Mouse (Mus musculus): Measurements from ENCODE around the gene Hs3st3a1. TPM values are rescaled to one million over a fixed set of nuclear protein-coding genes. Genes with fewer than 3 reads are reported as not detected.

Gene Hs3st3a1
- polyA plus RNA-seq, 1 experiment from 2014 or later: 0.11 TPM

DNA sequence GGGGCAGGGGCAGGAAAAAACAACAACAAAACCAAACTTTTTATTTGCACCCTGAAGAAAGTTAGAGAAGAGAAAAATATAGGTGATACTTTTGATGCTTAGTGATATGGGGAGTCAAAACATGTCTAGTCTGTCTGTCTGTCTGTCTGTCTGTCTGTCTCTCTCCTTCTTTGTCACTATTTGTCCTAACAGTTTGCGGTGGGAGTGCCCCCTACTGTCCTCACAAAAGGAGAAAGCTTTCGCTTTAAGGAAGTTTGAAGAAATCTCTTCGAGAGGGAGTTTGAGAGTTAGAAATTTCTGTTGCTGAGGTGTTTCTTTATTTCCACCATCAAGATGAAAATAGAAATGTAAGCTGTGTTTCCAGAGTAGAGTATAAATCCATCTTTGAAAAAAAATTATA is 3.8 kb downstream of the Hs3st3a1 start:
- Histone ChIP-seq H3K4me3 (no peak overlapping the region), H3K27ac (replicated peaks) (no peak overlapping the region), H3K9me3 (no peaks in the 10 kb centered on the region), H3K4me2 (replicated peaks) (no peak overlapping the region), H3K9ac (replicated peaks) (no peak overlapping the region), H3K4me1 (peaks cover 23% of the 10 kb centered on the region), H3K27me3 (peaks cover 50% of the 10 kb centered on the region), H3K36me3 (no peaks in the 10 kb centered on the region)
- no peak for ATAC-seq (replicated peaks)
- WGBS: 27% methylated on average over 3 of the region's 3 CpGs

DNA sequence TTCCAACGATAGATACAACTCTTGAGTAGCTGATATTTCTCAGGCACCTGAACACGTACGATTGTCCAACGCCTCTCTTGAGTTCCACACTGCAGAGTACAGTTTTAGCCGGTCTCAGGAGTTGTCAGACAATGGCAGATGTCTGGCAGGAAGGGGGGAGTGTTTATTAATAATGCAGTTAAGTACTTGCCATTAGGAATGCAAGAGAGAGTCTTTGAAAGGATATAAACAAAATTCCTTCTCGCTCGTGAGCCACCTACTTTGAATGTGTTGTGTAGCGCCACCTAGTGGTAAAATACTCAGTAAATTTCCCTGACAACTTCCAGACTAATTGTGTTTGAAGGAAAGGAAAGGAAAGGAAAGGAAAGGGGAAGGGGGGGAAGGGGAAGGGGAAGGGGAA is 7.0 kb downstream of the Hs3st3a1 start:
- H3K9ac ChIP-seq (replicated peaks): no peak overlapping the region
- H3K4me2 ChIP-seq (replicated peaks): no peak overlapping the region
- H3K36me3 ChIP-seq: no peaks in the 10 kb centered on the region
- no peak overlapping the region for H3K27ac ChIP-seq (replicated peaks)
- no peak overlapping the region for H3K4me3 ChIP-seq
- H3K27me3 ChIP-seq: peaks cover 37% of the 10 kb centered on the region
- H3K9me3 ChIP-seq: no peaks in the 10 kb centered on the region
- WGBS: 28% methylated on average over 8 of the region's 8 CpGs
- 0 out of 2 replicates have a peak, but pooled peaks cover 4% of the 10 kb centered on the region for H3K4me1 ChIP-seq
- ATAC-seq (replicated peaks): no peak

DNA sequence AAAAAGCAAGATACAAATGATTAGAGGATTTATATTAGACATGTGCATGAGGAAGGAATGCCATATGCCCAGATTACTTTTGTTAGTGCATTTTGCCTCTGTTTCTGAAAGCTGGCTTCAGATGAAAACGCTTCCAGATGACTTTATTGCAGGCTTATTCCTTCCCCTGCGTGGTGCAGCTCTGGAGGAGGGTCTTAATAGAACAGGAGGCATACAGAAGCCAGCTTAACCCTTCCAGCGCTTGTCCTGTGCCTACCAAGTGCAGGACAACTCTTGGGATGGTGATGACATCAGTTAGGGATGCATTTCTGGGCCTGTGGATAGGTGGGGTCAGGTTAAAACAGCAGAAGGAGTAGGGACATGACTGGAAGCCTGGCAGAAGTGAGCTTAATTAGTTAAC is 7.6 kb downstream of the Hs3st3a1 start:
- Histone ChIP-seq H3K9me3 (no peaks in the 10 kb centered on the region), H3K36me3 (no peaks in the 10 kb centered on the region), H3K27ac (replicated peaks) (no peak overlapping the region), H3K4me2 (replicated peaks) (no peak overlapping the region), H3K27me3 (peaks cover 34% of the 10 kb centered on the region), H3K4me1 (0 out of 2 replicates have a peak, but pooled peaks cover 4% of the 10 kb centered on the region), H3K4me3 (no peak overlapping the region), H3K9ac (replicated peaks) (no peak overlapping the region)
- ATAC-seq (replicated peaks): no peak
- 37% methylated on average over 3 of the region's 3 CpGs for WGBS

DNA sequence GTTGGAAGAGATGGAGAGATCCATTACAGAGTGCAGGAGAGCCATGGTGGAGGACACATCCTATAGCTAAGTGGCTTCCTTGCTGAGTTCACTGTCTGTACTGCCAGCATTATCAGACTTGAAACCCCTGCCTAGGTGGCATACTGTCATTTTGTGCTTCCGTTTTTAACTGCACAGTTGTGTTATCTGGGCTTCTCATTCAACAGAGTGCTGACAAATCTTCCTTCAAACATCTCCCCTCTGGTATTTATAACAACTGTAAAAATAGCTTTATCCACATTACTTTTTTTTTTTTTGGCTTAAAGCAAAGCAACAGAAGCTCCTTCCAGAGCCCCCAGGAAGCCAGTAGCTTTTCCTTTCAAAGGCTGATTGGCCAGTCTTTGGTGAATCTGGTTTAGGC is 10.1 kb downstream of the Hs3st3a1 start:
- no peaks in the 10 kb centered on the region for H3K36me3 ChIP-seq
- H3K9me3 ChIP-seq: no peaks in the 10 kb centered on the region
- WGBS: 83% methylated on average over 1 of the region's 1 CpGs

DNA sequence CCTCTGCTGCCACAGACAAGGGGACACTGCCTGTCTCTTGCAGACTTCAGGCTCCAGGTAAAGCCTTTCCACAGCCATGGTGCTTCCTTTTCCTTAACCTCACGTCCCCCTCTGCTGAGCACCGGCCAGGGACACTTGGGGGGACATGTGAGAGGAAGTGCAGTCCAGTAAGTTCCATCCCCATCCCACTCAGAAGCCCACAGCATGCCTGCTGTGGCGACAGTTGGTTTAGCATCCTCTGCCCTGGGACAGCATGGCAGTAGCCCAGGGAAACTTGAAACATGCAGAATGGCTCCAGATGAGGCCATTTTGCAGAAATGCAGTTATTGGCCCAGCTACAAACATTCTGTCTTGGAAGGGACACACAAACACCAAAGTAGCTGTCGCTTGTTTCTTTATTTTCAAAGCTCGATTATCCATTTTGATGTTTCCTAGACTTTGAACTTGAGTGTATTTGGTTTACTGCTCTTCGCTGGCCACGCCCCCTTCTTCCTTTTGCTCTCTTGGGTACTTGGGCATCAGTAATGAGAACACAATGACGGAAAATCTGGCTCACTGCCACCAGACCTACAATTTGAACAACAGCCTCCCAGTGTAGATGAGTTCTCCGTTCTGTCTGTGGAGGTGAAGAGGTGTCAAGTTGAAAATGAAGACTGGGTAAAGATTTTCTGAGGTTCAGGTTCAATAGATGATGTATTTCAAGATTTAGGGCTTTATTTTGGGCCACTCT is 13.6 kb downstream of the Hs3st3a1 start:
- peaks cover 9% of the 10 kb centered on the region; the same call in 1 of the 2 replicates for H3K4me1 ChIP-seq
- 0 out of 2 replicates have a peak, but pooled peaks cover 3% of the 10 kb centered on the region for H3K27me3 ChIP-seq
- no peak overlapping the region for H3K4me2 ChIP-seq (replicated peaks)
- ATAC-seq (replicated peaks): no peak
- no peak overlapping the region for H3K27ac ChIP-seq (replicated peaks)
- WGBS: 42% methylated on average over 9 of the region's 9 CpGs
- no peak overlapping the region for H3K4me3 ChIP-seq
- H3K9ac ChIP-seq (replicated peaks): no peak overlapping the region
- no peaks in the 10 kb centered on the region for H3K36me3 ChIP-seq
- H3K9me3 ChIP-seq: no peaks in the 10 kb centered on the region

More for the DNA sequence above, 10.1 kb downstream of the Hs3st3a1 start:
- Histone ChIP-seq H3K27ac (replicated peaks) (no peak overlapping the region), H3K4me3 (no peak overlapping the region), H3K9ac (replicated peaks) (no peak overlapping the region), H3K4me1 (peaks cover 12% of the 10 kb centered on the region; the same call in 1 of the 2 replicates), H3K27me3 (peaks cover 12% of the 10 kb centered on the region), H3K4me2 (replicated peaks) (no peak overlapping the region)
- no peak for ATAC-seq (replicated peaks)

DNA sequence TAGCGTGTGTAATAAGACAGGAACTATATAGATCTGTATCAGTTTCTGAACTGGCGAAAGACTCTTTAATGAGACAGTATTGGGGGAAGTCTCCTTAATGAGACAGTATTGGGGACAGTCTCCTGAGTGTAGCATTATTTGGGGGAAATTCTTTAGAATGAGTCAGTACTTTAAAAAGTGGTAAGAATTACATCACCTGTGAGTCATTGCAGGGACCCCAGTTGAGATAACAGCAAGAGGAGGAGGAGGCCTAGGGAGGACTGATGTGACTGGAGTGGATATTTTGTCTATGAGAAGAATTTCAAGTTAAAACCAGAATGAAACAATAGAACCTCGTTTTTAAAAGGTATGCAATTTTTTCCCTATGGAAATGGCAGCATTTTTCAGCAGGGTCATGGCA is 26.6 kb downstream of the Hs3st3a1 start:
- ATAC-seq (replicated peaks): no peak
- Histone ChIP-seq H3K9ac (replicated peaks) (no peak overlapping the region), H3K36me3 (no peaks in the 10 kb centered on the region), H3K4me1 (no peaks in the 10 kb centered on the region), H3K9me3 (no peaks in the 10 kb centered on the region), H3K4me2 (replicated peaks) (no peak overlapping the region), H3K4me3 (no peak overlapping the region), H3K27ac (replicated peaks) (no peak overlapping the region), H3K27me3 (no peaks in the 10 kb centered on the region)
- 76% methylated on average over 3 of the region's 3 CpGs for WGBS

DNA sequence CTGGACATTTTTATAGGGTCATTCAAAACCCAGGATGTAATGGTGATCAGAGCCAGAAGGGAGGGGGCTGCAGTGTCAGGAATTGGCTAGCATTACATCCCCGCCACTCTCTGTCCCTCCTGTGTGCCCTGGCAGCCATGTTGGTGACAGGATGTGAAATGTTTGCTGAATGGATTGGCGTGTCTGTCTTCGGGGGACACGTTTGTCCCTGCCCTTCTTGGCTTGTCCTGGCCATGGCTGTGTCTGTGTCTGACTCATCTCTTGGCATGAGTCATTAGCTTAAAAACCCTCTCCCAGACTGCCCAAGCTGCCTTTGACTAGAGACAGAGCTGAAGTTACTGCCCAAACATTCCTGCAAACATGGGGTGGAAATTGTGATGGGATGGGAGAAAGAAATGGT is 33.6 kb downstream of the Hs3st3a1 start:
- Histone ChIP-seq H3K4me3 (no peak overlapping the region), H3K27ac (replicated peaks) (no peak overlapping the region), H3K9ac (replicated peaks) (no peak overlapping the region), H3K36me3 (no peaks in the 10 kb centered on the region), H3K27me3 (no peaks in the 10 kb centered on the region), H3K9me3 (no peaks in the 10 kb centered on the region), H3K4me1 (no peaks in the 10 kb centered on the region), H3K4me2 (replicated peaks) (no peak overlapping the region)
- WGBS: 88% methylated on average over 4 of the region's 4 CpGs
- ATAC-seq (replicated peaks): no peak

DNA sequence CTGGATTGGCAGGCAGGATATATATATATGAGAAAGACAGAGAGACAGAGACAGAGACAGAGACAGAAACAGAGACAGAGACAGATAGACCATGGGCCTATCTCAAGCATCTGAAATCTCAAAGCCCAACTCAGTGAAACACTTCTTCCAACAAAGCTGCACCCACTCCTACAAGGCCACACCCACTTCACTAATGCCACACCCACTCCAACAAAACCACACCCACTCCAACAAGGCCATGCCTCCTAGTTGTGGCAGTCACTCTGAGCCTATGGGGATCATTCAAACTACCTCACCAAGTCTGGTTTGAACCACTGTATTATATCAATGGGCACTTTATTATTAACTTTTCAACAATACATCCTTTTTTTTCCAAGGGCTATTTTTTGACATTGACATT is 35.6 kb downstream of the Hs3st3a1 start:
- no peak for ATAC-seq (replicated peaks)
- Histone ChIP-seq H3K36me3 (no peaks in the 10 kb centered on the region), H3K27me3 (no peaks in the 10 kb centered on the region), H3K9ac (replicated peaks) (no peak overlapping the region), H3K9me3 (no peaks in the 10 kb centered on the region), H3K4me1 (no peaks in the 10 kb centered on the region), H3K4me2 (replicated peaks) (no peak overlapping the region), H3K4me3 (no peak overlapping the region), H3K27ac (replicated peaks) (no peak overlapping the region)

DNA sequence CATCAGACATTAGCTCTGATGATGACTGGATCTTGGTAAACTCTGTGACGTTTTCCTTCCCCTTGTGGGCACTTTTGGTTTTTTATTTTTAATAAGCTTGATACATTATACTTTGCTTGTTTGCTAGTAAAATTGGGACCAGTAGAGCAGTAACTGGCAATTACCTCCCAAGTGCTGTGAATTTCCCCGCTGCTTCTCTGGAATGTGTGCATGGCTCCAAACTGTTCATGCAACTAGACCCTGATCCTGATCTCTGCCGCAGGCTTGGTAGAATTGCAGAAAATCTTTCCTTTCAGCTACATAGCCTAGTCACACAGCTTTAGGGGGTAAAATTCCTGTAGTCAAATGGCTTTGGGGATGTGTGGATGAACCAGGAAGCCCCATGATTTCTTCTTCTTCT is 38.5 kb downstream of the Hs3st3a1 start:
- no peak overlapping the region for H3K4me3 ChIP-seq
- no peaks in the 10 kb centered on the region for H3K27me3 ChIP-seq
- H3K4me1 ChIP-seq: 0 out of 2 replicates have a peak, but pooled peaks cover 3% of the 10 kb centered on the region
- H3K36me3 ChIP-seq: no peaks in the 10 kb centered on the region
- no peak overlapping the region for H3K27ac ChIP-seq (replicated peaks)
- no peaks in the 10 kb centered on the region for H3K9me3 ChIP-seq
- no peak overlapping the region for H3K9ac ChIP-seq (replicated peaks)
- 91% methylated on average over 3 of the region's 3 CpGs for WGBS
- no peak overlapping the region for H3K4me2 ChIP-seq (replicated peaks)
- no peak for ATAC-seq (replicated peaks)

DNA sequence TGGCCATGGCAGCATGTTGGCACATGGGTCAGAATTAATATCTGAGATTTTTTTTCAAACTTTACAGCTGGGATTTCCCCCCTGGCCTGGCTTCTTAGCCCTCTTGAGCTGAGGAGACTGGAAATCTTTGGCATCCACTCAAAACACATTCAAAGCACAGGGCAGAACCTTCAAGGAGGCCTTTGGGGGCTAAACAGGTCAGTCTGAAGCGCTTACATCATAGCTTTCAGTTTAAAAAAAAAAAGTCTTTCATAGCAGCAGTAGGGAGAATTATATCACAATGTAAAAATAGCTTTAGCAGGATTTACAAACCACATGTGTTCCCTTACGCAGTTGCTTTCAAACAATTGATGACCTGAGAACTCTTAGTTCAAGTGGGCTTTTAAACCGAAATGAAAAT is 46.3 kb downstream of the Hs3st3a1 start:
- Histone ChIP-seq H3K9me3 (no peaks in the 10 kb centered on the region), H3K36me3 (no peaks in the 10 kb centered on the region), H3K9ac (replicated peaks) (no peak overlapping the region), H3K27ac (replicated peaks) (no peak overlapping the region), H3K4me2 (replicated peaks) (no peak overlapping the region), H3K4me1 (0 out of 2 replicates have a peak, but pooled peaks cover 3% of the 10 kb centered on the region), H3K4me3 (no peak overlapping the region), H3K27me3 (no peaks in the 10 kb centered on the region)
- 76% methylated on average over 3 of the region's 3 CpGs for WGBS
- ATAC-seq (replicated peaks): no peak

DNA sequence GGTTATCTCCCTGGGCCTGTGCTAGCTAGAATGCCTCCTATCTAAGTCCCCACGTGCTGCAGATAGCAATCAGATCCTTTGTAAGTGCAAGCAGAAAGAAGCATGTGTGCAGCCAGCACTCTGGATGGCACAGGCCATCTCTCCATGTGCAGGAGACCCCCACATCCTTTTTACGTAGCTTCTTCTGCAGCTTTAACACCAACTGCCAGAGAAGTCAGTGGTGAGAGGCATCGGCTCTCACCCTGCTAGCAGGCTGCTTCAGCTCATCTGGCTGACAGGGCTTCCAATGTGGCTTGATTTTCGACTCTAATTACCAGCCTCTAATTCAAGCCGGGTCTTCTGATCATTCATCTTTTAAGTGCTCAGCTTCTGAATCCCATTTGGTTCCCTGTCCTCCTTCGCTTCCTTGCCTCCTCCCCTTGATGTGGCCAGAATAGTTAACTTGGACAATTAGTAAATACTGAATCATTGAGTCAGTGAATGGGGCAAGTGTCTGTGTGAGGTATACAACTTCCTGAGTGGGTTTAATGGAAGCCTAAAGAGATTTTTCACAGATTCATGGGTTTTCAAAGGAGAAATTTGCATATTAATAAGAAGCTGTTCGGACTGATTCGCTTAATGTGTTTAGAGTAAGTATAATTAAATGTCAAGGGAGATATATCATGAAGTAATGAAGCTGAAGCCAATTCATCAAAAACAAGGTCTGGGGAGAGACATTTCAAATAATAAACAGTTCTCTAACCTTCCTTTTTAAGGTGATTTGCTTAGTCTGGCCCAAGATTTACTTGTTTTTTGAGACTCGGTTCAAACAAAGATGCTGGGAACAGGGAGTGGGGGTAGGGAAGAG is 54.7 kb downstream of the Hs3st3a1 start:
- H3K4me2 ChIP-seq (replicated peaks): peak overlapping the region; percentile 12; the same call in 1 of the 2 replicates
- H3K36me3 ChIP-seq: no peaks in the 10 kb centered on the region
- peak; percentile 71 for ATAC-seq (replicated peaks)
- no peaks in the 10 kb centered on the region for H3K9me3 ChIP-seq
- no peak overlapping the region for H3K9ac ChIP-seq (replicated peaks)
- WGBS: 5% methylated on average over 9 of the region's 9 CpGs
- H3K27ac ChIP-seq (replicated peaks): peak overlapping the region; percentile 44
- H3K4me3 ChIP-seq: no peak overlapping the region
- H3K4me1 ChIP-seq: peaks cover 21% of the 10 kb centered on the region
- 0 out of 2 replicates have a peak, but pooled peaks cover 5% of the 10 kb centered on the region for H3K27me3 ChIP-seq

DNA sequence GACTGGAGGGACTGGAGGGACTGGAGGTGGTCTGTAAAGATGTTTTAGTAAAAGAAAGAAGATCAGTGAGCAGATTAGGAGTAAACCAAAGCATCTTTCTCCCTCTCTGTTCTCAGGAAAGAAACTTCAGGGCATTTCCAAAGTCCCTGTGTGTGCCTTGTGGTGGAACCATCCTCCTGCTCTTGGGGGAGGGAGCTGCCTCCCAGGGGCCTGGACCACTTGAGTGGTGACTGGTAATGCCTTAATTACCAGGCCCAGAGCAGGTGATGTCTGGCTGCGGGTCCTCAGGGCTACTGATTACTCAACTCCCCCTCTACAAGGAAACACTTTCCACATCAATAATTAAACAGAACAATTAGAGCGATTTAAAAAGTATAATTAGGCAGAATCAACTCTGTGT is 59.3 kb downstream of the Hs3st3a1 start:
- 27% methylated on average over 2 of the region's 2 CpGs for WGBS
- H3K27ac ChIP-seq (replicated peaks): no peak overlapping the region
- H3K4me3 ChIP-seq: no peak overlapping the region
- no peak for ATAC-seq (replicated peaks)
- H3K4me2 ChIP-seq (replicated peaks): no peak overlapping the region
- no peak overlapping the region for H3K9ac ChIP-seq (replicated peaks)
- H3K36me3 ChIP-seq: no peaks in the 10 kb centered on the region
- H3K9me3 ChIP-seq: no peaks in the 10 kb centered on the region
- peaks cover 12% of the 10 kb centered on the region for H3K4me1 ChIP-seq
- no peaks in the 10 kb centered on the region for H3K27me3 ChIP-seq

Measured in forebrain, embryonic 15.5 days (tissue).